Mouse (Mus musculus): ENCODE results near the gene Tmed5.

DNA sequence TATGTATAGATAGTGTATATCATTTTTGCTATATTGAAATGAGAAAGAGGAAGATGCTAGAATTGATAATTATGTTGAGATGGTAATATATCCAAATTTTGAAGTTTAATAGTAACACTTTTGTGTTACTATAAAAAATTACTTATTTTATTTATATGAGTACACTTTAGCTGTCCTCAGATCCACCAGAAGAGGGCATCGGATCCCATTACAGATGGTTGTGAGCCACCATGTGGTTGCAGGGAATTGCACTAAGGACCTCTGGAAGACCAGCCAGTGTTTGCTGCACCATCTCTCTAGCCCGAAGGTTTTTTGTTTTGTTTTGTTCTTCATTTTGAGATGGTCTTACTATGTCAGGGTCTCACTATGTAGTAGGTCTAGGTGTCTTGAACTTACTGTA lies 47.0 kb downstream of the Tmed5 start:
- TF ChIP-seq POLR2A (IDR thresholded peaks at IDR 0.05; ENCODE audit: borderline replicate concordance, control insufficient read depth, low read depth, low read length): no peak
- no peak for TF ChIP-seq CTCF (IDR thresholded peaks at IDR 0.05; ENCODE audit: control insufficient read depth, insufficient read depth, low read length)

All from bone marrow, adult 2 months (tissue).